ENCODE assay signal across 12 mouse cellular contexts in genomic region chr1:34096923-34097322, GRCm38 (mm10).
DNase-seq lines count a peak whose midpoint lies in the region; ATAC-seq and TF ChIP-seq lines count a peak whose summit lies in the region.
"Had no signal": no experiment of that assay in that cellular context is flagged by ENCODE, and none has a peak within 500 bp of the region (broad histone marks: within the 10 kb centered on the region; RNA-seq: fewer than 3 reads in every experiment).

No protein-coding gene starts in this region.

- TF ChIP-seq CTCF in hindbrain, postnatal 0 days (IDR thresholded peaks at IDR 0.05; ENCODE audit: low read depth): no peak
- no peak for TF ChIP-seq CTCF in lung, postnatal 0 days (IDR thresholded peaks at IDR 0.05)

- H3K36me3 ChIP-seq in hindbrain, postnatal 0 days (ENCODE audit: insufficient read depth, low read length): no peaks in the 10 kb centered on the region
- H3K36me3 ChIP-seq in hindbrain, embryonic 14.5 days (replicated peaks; ENCODE audit: control insufficient read depth, insufficient read depth): no peaks in the 10 kb centered on the region
- no peaks in the 10 kb centered on the region for H3K36me3 ChIP-seq in neural tube, embryonic 14.5 days (ENCODE audit: control insufficient read depth, insufficient read depth, low read length)
- no peaks in the 10 kb centered on the region for H3K36me3 ChIP-seq in neural tube, embryonic 15.5 days
- no peaks in the 10 kb centered on the region for H3K36me3 ChIP-seq in lung, postnatal 0 days (ENCODE audit: insufficient read depth, low read length)
- H3K36me3 ChIP-seq: neural tube, embryonic 12.5 days had no signal

- H3K9me3 ChIP-seq in hindbrain, postnatal 0 days (ENCODE audit: low read length): no peaks in the 10 kb centered on the region
- H3K9me3 ChIP-seq in hindbrain, embryonic 14.5 days (ENCODE audit: control insufficient read depth, low read length): no peaks in the 10 kb centered on the region
- H3K9me3 ChIP-seq in neural tube, embryonic 14.5 days (ENCODE audit: control insufficient read depth, low read length): no peaks in the 10 kb centered on the region
- no peaks in the 10 kb centered on the region for H3K9me3 ChIP-seq in neural tube, embryonic 15.5 days (replicated peaks)
- no peaks in the 10 kb centered on the region for H3K9me3 ChIP-seq in lung, postnatal 0 days (ENCODE audit: low read length)
- H3K9me3 ChIP-seq: neural tube, embryonic 12.5 days had no signal

- no peak overlapping the region for H3K4me2 ChIP-seq in hindbrain, postnatal 0 days (ENCODE audit: low read depth, low read length)
- H3K4me2 ChIP-seq in hindbrain, embryonic 14.5 days (replicated peaks): no peak overlapping the region
- no peak overlapping the region for H3K4me2 ChIP-seq in neural tube, embryonic 14.5 days (ENCODE audit: low read depth, low read length)
- no peak overlapping the region for H3K4me2 ChIP-seq in neural tube, embryonic 15.5 days
- no peak overlapping the region for H3K4me2 ChIP-seq in lung, postnatal 0 days (replicated peaks; ENCODE audit: low read depth, low read length)
- H3K4me2 ChIP-seq: neural tube, embryonic 12.5 days had no signal

- no peak overlapping the region for H3K9ac ChIP-seq in hindbrain, postnatal 0 days (replicated peaks; ENCODE audit: low read length)
- no peak overlapping the region for H3K9ac ChIP-seq in hindbrain, embryonic 14.5 days
- no peak overlapping the region for H3K9ac ChIP-seq in neural tube, embryonic 14.5 days (replicated peaks; ENCODE audit: low read depth, low read length)
- no peak overlapping the region for H3K9ac ChIP-seq in neural tube, embryonic 15.5 days (replicated peaks)
- no peak overlapping the region for H3K9ac ChIP-seq in lung, postnatal 0 days (replicated peaks; ENCODE audit: low read depth)
- H3K9ac ChIP-seq: neural tube, embryonic 12.5 days had no signal

- 50% methylated on average over 3 of the region's 3 CpGs for WGBS in hindbrain, postnatal 0 days
- WGBS in hindbrain, embryonic 14.5 days: 59% methylated on average over 3 of the region's 3 CpGs
- 45% methylated on average over 3 of the region's 3 CpGs for WGBS in neural tube, embryonic 14.5 days
- 38% methylated on average over 3 of the region's 3 CpGs for WGBS in neural tube, embryonic 15.5 days
- 61% methylated on average over 3 of the region's 3 CpGs for WGBS in lung, postnatal 0 days

- TF ChIP-seq EP300 in lung, postnatal 0 days (IDR thresholded peaks at IDR 0.05): no peak

- no peaks in the 10 kb centered on the region for H3K27me3 ChIP-seq in hindbrain, postnatal 0 days (ENCODE audit: insufficient read depth, low read length)
- H3K27me3 ChIP-seq in hindbrain, embryonic 14.5 days (ENCODE audit: control insufficient read depth, insufficient read depth, low read length): no peaks in the 10 kb centered on the region
- H3K27me3 ChIP-seq in neural tube, embryonic 14.5 days (ENCODE audit: control insufficient read depth, insufficient read depth, low read length): no peaks in the 10 kb centered on the region
- H3K27me3 ChIP-seq in neural tube, embryonic 15.5 days (replicated peaks): no peaks in the 10 kb centered on the region
- no peaks in the 10 kb centered on the region for H3K27me3 ChIP-seq in lung, postnatal 0 days (replicated peaks; ENCODE audit: insufficient read depth, low read length)
- H3K27me3 ChIP-seq: neural tube, embryonic 12.5 days had no signal

- H3K4me3 ChIP-seq in hindbrain, postnatal 0 days (ENCODE audit: low read length): no peak overlapping the region
- no peak overlapping the region for H3K4me3 ChIP-seq in hindbrain, embryonic 14.5 days (replicated peaks; ENCODE audit: low read length)
- H3K4me3 ChIP-seq in neural tube, embryonic 14.5 days (ENCODE audit: low read depth, low read length): no peak overlapping the region
- H3K4me3 ChIP-seq in neural tube, embryonic 15.5 days (replicated peaks): no peak overlapping the region
- H3K4me3 ChIP-seq in lung, postnatal 0 days (ENCODE audit: low read depth, low read length): no peak overlapping the region
- H3K4me3 ChIP-seq: neural tube, embryonic 12.5 days had no signal

- DNase-seq in cerebellum, postnatal 10 days: peak; percentile 53 to 67
- DNase-seq in cerebellum, adult 11 months: no peak
- DNase-seq in hindbrain, postnatal 0 days (ENCODE audit: low spot score): no peak
- DNase-seq in hindbrain, embryonic 14.5 days (ENCODE audit: low spot score): no peak
- peak; percentile 62 for DNase-seq in kidney, postnatal 14 days
- no peak for DNase-seq in lung, postnatal 0 days (ENCODE audit: low spot score)
- DNase-seq: gastrocnemius, postnatal 25 days; lung, postnatal 4 days; thymus, adult 18-20 months had no signal

- H3K4me1 ChIP-seq in hindbrain, postnatal 0 days (ENCODE audit: insufficient read depth, low read length): peaks cover 5% of the 10 kb centered on the region
- H3K4me1 ChIP-seq in hindbrain, embryonic 14.5 days (replicated peaks; ENCODE audit: control insufficient read depth, insufficient read depth, low read length): peaks cover 8% of the 10 kb centered on the region
- H3K4me1 ChIP-seq in neural tube, embryonic 14.5 days (ENCODE audit: control insufficient read depth, insufficient read depth, low read length): no peaks in the 10 kb centered on the region
- H3K4me1 ChIP-seq in neural tube, embryonic 15.5 days: peaks cover 20% of the 10 kb centered on the region
- no peaks in the 10 kb centered on the region for H3K4me1 ChIP-seq in lung, postnatal 0 days (ENCODE audit: insufficient read depth, low read depth, low read length)

- ATAC-seq in hindbrain, postnatal 0 days: peak; percentile 22
- ATAC-seq in hindbrain, embryonic 14.5 days (ENCODE audit: low FRiP score): no peak; the same call in 1 of the 2 replicates
- peak; percentile 20; the same call in 1 of the 2 replicates for ATAC-seq in neural tube, embryonic 14.5 days (ENCODE audit: low read depth)
- no peak for ATAC-seq in neural tube, embryonic 15.5 days (ENCODE audit: low FRiP score)
- no peak for ATAC-seq in lung, postnatal 0 days

- H3K27ac ChIP-seq in hindbrain, postnatal 0 days: peak overlapping the region; percentile 41; the same call in 1 of the 2 replicates
- H3K27ac ChIP-seq in hindbrain, embryonic 14.5 days: no peak overlapping the region; the same call in 1 of the 2 replicates
- H3K27ac ChIP-seq in neural tube, embryonic 14.5 days (ENCODE audit: low read depth, low read length): no peak overlapping the region
- H3K27ac ChIP-seq in neural tube, embryonic 15.5 days (replicated peaks): no peak overlapping the region
- no peak overlapping the region for H3K27ac ChIP-seq in lung, postnatal 0 days (ENCODE audit: low read length)
- H3K27ac ChIP-seq: neural tube, embryonic 12.5 days had no signal

Comparison
In these comparisons a context has a peak if more than half of its experiments do, and no peak if none do; other contexts are left out.
1. DNase-seq: peak in cerebellum, postnatal 10 days (2 of 2) and kidney, postnatal 14 days (single experiment); none in cerebellum, adult 11 months (single experiment), hindbrain, postnatal 0 days (single experiment), hindbrain, embryonic 14.5 days (single experiment) and lung, postnatal 0 days (single experiment).
2. ATAC-seq: peak in hindbrain, postnatal 0 days (single experiment) and neural tube, embryonic 14.5 days (single experiment); none in hindbrain, embryonic 14.5 days (single experiment), neural tube, embryonic 15.5 days (single experiment) and lung, postnatal 0 days (single experiment).